Mouse (Mus musculus): ENCODE measurements around the gene Mrpl42. TPM values are rescaled to one million over a fixed set of nuclear protein-coding genes. Genes with fewer than 3 reads are reported as not detected.
A peak's percentile ranks its signal among the peaks of the same experiment; 100 is the strongest.

The Mrpl42 gene
- total RNA-seq, 1 experiment from 2014 or later, result 39.1 TPM

DNA sequence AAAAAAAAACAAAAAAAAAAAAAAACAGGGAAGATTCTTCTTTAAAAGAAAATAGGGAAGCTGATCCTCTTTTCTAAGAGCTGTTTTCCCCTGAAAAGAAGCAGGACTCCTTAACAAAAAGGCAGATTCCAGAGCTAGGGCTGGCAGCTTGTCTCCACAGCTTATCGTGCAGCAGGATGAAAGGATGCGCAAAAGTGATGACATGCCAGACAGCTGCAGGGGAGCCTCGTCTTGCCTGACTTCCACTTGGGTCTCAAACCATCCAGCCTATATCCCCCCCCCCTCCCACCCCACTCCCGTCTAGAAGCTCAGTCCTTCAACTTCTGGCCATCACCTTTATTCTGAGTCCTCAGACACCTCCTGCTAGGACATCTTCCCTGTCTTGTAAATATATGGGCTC, 32.8 kb downstream of the Mrpl42 start:
- ATAC-seq (replicated peaks; ENCODE audit: insufficient number of reproducible peaks, low FRiP score, low TSS enrichment, poor library complexity, severe bottlenecking), result no peak

DNA sequence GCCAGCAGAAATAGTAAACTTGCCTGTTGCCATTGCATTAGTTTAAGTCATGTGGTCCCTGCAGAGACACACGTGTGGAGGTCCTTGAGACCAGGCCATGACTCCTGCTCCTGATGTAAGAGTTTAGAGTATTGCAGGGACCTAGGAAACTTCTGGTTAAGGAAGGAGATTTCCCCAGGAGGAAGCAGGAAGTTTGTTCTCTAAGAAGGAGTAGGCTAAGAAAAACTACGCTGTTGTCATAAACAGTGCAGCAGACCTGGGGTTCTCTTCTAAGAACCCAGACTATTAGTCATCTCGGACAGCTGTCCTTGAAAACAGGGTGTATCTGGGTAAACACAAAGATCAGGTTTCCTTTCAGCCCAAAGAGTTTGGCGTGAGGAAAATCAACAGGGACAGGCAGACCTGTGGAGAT, 36.2 kb downstream of the Mrpl42 start:
- no peak for ATAC-seq (replicated peaks; ENCODE audit: insufficient number of reproducible peaks, low FRiP score, low TSS enrichment, poor library complexity, severe bottlenecking)

GRCm38 (mm10) chr10:95464527-95464926, 37.2 kb downstream of the Mrpl42 start:
- ATAC-seq (replicated peaks; ENCODE audit: insufficient number of reproducible peaks, low FRiP score, low TSS enrichment, poor library complexity, severe bottlenecking), result no peak

DNA sequence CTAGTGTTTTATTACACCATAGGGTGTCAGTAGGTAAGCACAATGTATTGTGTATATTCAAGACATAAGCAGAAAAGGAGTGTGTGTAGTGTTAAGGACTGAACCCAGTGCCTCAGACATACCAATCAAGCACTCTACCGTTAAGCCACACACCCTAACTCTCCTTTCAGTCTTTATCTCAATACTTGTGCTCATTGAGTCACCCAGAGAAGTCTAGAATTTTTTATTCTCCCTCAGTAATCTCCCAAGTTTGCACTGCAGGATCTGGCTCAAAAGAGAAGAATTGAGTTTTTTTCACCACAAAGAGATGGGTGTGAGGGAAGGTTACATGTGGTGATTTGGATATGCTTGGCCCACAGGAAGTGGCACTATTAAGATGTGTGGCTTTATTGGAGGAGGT, 39.5 kb downstream of the Mrpl42 start:
- no peak for ATAC-seq (replicated peaks; ENCODE audit: insufficient number of reproducible peaks, low FRiP score, low TSS enrichment, poor library complexity, severe bottlenecking)

- no peak for ATAC-seq (replicated peaks; ENCODE audit: insufficient number of reproducible peaks, low FRiP score, low TSS enrichment, poor library complexity, severe bottlenecking)
These were observed 40.6 kb downstream of the Mrpl42 start for GRCm38 (mm10) chr10:95461053-95461553.

DNA sequence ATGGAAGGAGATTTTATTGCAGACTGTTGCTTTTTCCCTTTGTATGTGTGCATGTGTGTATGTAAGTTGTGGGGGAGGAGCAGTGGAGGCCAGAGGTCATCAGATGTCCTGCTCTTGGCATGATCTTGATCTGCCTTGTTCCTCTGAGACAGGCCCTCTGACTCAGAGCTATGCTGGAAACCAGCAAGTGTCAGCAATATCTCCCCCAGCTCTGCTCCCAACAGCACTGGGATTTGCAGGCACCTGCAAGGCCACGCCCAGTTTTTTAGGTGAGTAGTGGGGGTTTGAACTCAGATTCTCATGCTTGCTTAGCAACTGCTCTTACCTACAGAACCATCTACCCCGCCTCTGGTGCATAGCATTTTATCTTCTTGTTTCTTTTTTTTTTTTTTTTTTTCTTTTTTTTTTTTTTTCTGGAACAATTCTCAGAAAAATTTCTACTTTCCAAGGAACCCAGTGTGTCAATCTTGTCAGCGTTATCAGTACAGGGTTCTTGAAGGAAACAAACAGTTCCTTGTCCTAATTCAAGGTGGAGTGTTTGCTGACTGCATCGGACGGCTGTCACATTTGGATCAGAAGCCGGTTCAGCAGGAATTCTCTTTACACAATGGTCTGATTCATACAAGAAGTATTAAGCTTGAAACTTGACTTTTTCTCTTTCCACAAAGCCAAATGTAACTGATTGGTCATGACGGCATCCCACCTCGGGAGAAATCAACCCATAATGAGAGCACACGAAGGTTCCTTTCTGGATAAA, 43.5 kb downstream of the Mrpl42 start:
- ATAC-seq (replicated peaks; ENCODE audit: insufficient number of reproducible peaks, low FRiP score, low TSS enrichment, poor library complexity, severe bottlenecking), result no peak

- ATAC-seq (replicated peaks; ENCODE audit: insufficient number of reproducible peaks, low FRiP score, low TSS enrichment, poor library complexity, severe bottlenecking), result no peak
These were observed 44.2 kb downstream of the Mrpl42 start for GRCm38 (mm10) chr10:95457367-95458049.

GRCm38 (mm10) chr10:95456103-95456502, 45.6 kb downstream of the Mrpl42 start:
- no peak for ATAC-seq (replicated peaks; ENCODE audit: insufficient number of reproducible peaks, low FRiP score, low TSS enrichment, poor library complexity, severe bottlenecking)

GRCm38 (mm10) chr10:95453282-95453681, 48.5 kb downstream of the Mrpl42 start:
- no peak for ATAC-seq (replicated peaks; ENCODE audit: insufficient number of reproducible peaks, low FRiP score, low TSS enrichment, poor library complexity, severe bottlenecking)

DNA sequence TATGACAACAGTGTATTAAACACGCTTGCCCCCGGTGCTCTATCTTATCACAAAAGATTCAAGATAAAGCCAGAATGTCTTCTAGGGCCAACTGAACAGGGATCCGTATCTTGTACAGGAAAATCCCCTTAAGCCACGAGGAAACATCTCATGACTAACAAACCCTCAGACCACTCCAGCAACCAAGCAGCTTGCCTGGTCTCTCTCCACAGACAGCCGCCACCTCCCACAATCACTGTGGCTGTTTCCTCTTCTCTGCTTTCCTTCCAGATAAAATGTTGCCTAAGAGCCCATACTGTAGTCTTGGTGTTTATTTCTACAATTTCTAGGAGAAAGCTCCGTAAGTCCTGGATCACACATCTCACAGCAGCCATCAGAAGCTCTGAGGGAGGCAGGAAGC, 52.7 kb downstream of the Mrpl42 start:
- ATAC-seq (replicated peaks; ENCODE audit: insufficient number of reproducible peaks, low FRiP score, low TSS enrichment, poor library complexity, severe bottlenecking), result no peak

- peak; percentile 78 for ATAC-seq (replicated peaks; ENCODE audit: insufficient number of reproducible peaks, low FRiP score, low TSS enrichment, poor library complexity, severe bottlenecking)
These were observed 53.8 kb downstream of the Mrpl42 start for GRCm38 (mm10) chr10:95447954-95448353.

DNA sequence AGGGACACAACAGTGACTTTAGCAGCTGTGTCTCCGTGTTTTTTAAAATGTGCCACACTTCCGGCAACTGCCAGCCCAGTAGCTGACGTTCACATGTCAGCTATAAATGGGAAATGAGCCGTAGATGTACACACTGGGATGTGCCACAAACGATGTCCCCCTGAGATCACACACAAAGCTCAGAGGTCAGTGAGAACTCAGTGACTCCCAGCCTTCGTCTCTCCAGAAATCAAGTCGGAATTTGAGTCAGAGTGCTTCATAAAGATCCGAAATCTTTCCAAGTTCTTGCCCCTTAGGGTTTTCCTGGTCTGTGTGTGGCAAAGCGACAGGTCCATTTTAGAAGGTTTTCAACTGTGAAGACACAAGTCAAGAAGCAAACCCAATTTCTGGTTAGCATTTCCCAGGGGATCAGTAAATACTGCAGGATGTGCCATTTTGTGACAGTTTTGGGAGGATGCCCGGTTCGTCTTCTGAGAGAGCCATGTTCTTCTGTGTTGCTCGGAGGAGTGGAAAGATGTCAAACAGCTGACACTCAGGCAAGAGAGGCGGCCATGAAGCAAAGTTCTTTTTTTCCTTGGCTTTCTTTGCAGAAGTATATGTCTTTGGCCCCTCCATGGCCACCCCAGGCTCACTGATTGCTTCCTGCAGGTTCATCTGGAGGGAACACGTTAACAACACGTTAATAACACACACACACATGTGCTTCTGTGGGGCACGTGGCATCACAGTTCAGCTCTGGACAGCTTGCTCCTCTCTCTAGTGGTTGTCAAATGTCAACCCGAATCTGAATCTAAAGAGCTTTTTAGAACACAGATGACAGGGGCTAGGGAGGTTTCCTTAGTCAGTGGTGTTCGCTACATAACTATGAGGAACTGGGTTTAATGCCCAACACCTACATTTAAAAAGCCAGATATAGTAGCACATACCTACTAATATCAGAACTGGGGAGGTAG, 56.4 kb downstream of the Mrpl42 start:
- no peak for ATAC-seq (replicated peaks; ENCODE audit: insufficient number of reproducible peaks, low FRiP score, low TSS enrichment, poor library complexity, severe bottlenecking)

DNA sequence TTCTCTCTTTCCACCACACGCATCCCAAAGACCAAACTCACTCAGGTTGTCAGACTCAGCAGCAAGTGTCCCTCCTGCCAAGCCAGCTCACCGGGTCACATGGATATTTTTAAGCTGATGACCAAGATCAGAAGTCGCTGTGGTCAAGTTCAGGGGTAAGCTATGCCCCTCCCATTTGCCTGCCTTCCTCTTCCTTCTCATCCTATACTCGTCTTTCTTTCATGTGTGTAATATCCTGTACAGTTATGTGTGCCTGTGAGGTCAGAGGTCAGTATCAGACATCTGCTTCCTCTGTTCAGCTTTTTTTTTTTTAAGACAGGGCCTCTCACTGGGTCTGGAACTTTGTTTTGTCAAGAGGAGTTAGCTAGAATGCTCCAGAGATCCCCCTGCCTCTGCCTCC, 59.4 kb downstream of the Mrpl42 start:
- ATAC-seq (replicated peaks; ENCODE audit: insufficient number of reproducible peaks, low FRiP score, low TSS enrichment, poor library complexity, severe bottlenecking), result 0 out of 2 replicates have a peak, but pooled peaks have one; percentile 35

- ATAC-seq (replicated peaks; ENCODE audit: insufficient number of reproducible peaks, low FRiP score, low TSS enrichment, poor library complexity, severe bottlenecking), result no peak
These were observed 61.2 kb downstream of the Mrpl42 start for GRCm38 (mm10) chr10:95440566-95440965.

- no peak for ATAC-seq (replicated peaks; ENCODE audit: insufficient number of reproducible peaks, low FRiP score, low TSS enrichment, poor library complexity, severe bottlenecking)
These were observed 61.9 kb downstream of the Mrpl42 start for GRCm38 (mm10) chr10:95439718-95440339.

DNA sequence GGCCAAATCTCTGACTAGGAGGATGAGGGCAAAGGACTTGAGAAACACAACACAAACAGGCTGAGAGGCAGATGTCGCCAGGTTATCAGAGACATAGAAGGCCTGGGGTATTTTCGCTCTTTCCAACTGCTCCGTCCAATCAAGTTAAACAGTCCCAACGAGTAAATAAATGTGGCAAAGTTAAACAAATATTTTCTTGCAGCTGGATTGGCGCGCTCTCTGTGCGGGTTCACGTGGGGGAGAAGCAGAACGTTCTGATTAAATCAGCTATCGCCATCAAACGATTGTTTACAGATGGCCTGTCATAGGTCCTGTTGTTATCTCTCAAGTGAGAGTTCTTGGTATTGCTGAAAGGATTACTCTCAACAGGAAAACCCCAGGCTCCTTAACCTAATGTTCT, 62.8 kb downstream of the Mrpl42 start:
- ATAC-seq (replicated peaks; ENCODE audit: insufficient number of reproducible peaks, low FRiP score, low TSS enrichment, poor library complexity, severe bottlenecking), result no peak
